Mouse (Mus musculus) neural tube, embryonic 13.5 days (tissue): ENCODE measurements around the gene Slc35f3. TPM values are rescaled to one million over a fixed set of nuclear protein-coding genes. Genes with fewer than 3 reads are reported as not detected.

Experiments
- ATAC-seq: fragments of 200-750 bp; cut with Nextera tagmentation; 2 replicates; pipeline ENCODE4 v1.8.0; 2017; ENCODE audit warnings: low read depth, mild to moderate bottlenecking, moderate TSS enrichment, moderate library complexity
- H3K27ac ChIP-seq: fragments of 300-500 bp; sonication (generic); replicated peaks from 2 replicates; pipeline ENCODE4 v1.5.1; 2015; ENCODE audit warnings: moderate library complexity, mild to moderate bottlenecking, inconsistent platforms
- H3K27me3 ChIP-seq: fragments of 300-500 bp; sonication (generic); 2 replicates; pipeline ENCODE4 v1.6.1; 2015; ENCODE audit warnings: mild to moderate bottlenecking, inconsistent platforms
- H3K36me3 ChIP-seq: fragments of 300-500 bp; sonication (generic); 2 replicates; pipeline ENCODE4 v1.6.1; 2015; ENCODE audit warnings: mild to moderate bottlenecking, inconsistent platforms
- H3K4me1 ChIP-seq: fragments of 300-500 bp; sonication (generic); replicated peaks from 2 replicates; pipeline ENCODE4 v1.6.1; 2015; ENCODE audit warnings: inconsistent platforms
- H3K4me2 ChIP-seq: fragments of 300-500 bp; sonication (generic); 2 replicates; pipeline ENCODE4 v1.6.1; 2015; ENCODE audit warnings: inconsistent platforms, mild to moderate bottlenecking, moderate library complexity
- H3K4me3 ChIP-seq: fragments of 300-500 bp; sonication (generic); 2 replicates; pipeline ENCODE4 v1.5.1; 2015; ENCODE audit warnings: mild to moderate bottlenecking, inconsistent platforms
- H3K9ac ChIP-seq: fragments of 300-500 bp; sonication (generic); 2 replicates; pipeline ENCODE4 v1.6.1; 2015; ENCODE audit warnings: moderate library complexity, mild to moderate bottlenecking, inconsistent platforms
- H3K9me3 ChIP-seq: fragments of 300-500 bp; sonication (generic); 2 replicates; pipeline ENCODE4 v1.6.1; 2016; ENCODE audit warnings: inconsistent platforms
- WGBS: fragments of 180-500 bp; shearing (Covaris S2); methylation state at CpG from one replicate; pipeline ENCODE4 v1.1.7; 2015; 5-methylcytosine and 5-hydroxymethylcytosine counted together
- polyA plus RNA-seq: library from polyadenylated mRNA; unstranded; fragments of >200 nt; fragmentation: Nextera tagmentation; extraction: Ambion mirVana; gene quantifications from 2 replicates; pipeline ENCODE4 v1.2.1, GENCODE M21; 2015

The Slc35f3 gene
- polyA plus RNA-seq, 1 experiment from 2014 or later, result 1.8 TPM

DNA sequence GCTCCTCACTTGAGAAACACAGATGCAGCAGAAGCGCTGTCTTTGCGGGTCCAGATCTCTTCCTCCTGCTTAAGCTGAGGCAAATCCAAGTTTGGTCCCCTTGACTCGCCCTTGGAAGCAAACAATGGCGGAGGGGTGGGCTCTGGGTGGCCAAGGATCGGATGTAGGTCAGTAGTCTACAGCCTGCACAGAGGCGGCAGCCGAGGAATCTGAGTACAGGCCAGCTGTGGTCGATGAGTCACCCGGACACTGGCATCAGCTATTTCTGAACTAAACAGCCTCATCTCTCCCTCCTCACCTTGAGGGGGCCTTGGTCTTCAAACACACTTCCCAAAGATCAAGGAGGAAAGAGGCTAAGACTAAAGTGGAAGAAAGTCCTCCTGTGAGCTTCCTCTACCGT lies 6.4 kb upstream of the Slc35f3 start:
- Histone ChIP-seq H3K27ac (no peak overlapping the region), H3K9ac (no peak overlapping the region), H3K36me3 (no peaks in the 10 kb centered on the region), H3K9me3 (no peaks in the 10 kb centered on the region), H3K4me2 (no peak overlapping the region), H3K4me3 (no peak overlapping the region), H3K27me3 (no peaks in the 10 kb centered on the region), H3K4me1 (no peaks in the 10 kb centered on the region)
- no peak for ATAC-seq
- WGBS, result 89% methylated on average over 10 of the region's 10 CpGs

DNA sequence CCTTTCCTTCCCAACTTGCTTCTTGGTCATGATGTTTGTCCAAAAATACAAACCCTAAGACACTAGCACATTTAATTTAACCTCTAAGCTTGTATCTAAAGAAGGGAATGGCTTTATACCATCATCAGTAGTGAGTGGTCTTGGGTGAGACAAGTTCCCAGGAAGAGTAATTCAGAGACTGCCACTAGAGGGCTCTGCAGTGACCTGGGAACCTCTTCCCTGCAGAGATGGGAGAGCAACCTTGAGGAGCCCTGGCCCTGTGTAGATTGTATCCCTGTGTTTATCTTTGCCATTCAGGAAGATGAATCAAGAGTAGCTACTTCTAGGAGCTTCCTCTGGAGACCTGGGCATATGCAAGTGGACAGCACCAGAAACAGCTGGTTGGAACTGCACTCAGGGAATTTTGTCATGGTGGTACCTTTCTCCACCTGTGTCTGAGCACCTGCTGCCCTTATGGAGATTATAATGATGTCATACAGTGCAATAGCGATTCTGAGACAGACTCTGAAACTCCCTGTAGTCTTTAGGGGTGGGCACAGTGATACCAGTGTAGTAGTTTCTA lies 993 bp upstream of the Slc35f3 start:
- H3K4me2 ChIP-seq, result no peak overlapping the region
- no peak overlapping the region for H3K9ac ChIP-seq
- no peak overlapping the region for H3K27ac ChIP-seq
- ATAC-seq, result peak; percentile 38; the same call in 1 of the 2 replicates
- peaks cover 9% of the 10 kb centered on the region for H3K4me1 ChIP-seq
- H3K27me3 ChIP-seq, result peaks cover 29% of the 10 kb centered on the region
- H3K36me3 ChIP-seq, result no peaks in the 10 kb centered on the region
- H3K4me3 ChIP-seq, result no peak overlapping the region
- WGBS, result 21% methylated on average over 1 of the region's 1 CpGs
- H3K9me3 ChIP-seq, result no peaks in the 10 kb centered on the region

- 32% methylated on average over 7 of the region's 7 CpGs for WGBS
- H3K9me3 ChIP-seq, result no peaks in the 10 kb centered on the region
- peak overlapping the region; percentile 54; the same call in 1 of the 2 replicates for H3K4me3 ChIP-seq
- ATAC-seq, result peak; percentile 45; the same call in 1 of the 2 replicates
- peaks cover 9% of the 10 kb centered on the region for H3K4me1 ChIP-seq
- peaks cover 29% of the 10 kb centered on the region for H3K27me3 ChIP-seq
- no peaks in the 10 kb centered on the region for H3K36me3 ChIP-seq
- peak overlapping the region; percentile 76; the same call in 1 of the 2 replicates for H3K9ac ChIP-seq
- H3K4me2 ChIP-seq, result peak overlapping the region; percentile 92
- H3K27ac ChIP-seq, result no peak overlapping the region
These were observed 975 bp downstream of the Slc35f3 start for GRCm38 (mm10) chr8:126299333-126299732.

- H3K4me1 ChIP-seq, result peaks cover 9% of the 10 kb centered on the region
- no peak overlapping the region for H3K9ac ChIP-seq
- ATAC-seq, result no peak
- peaks cover 29% of the 10 kb centered on the region for H3K27me3 ChIP-seq
- no peak overlapping the region for H3K4me3 ChIP-seq
- H3K27ac ChIP-seq, result no peak overlapping the region
- WGBS, result 84% methylated on average over 5 of the region's 5 CpGs
- no peak overlapping the region for H3K4me2 ChIP-seq
- no peaks in the 10 kb centered on the region for H3K9me3 ChIP-seq
- H3K36me3 ChIP-seq, result no peaks in the 10 kb centered on the region
These were observed 2.0 kb downstream of the Slc35f3 start for GRCm38 (mm10) chr8:126300350-126300749.

DNA sequence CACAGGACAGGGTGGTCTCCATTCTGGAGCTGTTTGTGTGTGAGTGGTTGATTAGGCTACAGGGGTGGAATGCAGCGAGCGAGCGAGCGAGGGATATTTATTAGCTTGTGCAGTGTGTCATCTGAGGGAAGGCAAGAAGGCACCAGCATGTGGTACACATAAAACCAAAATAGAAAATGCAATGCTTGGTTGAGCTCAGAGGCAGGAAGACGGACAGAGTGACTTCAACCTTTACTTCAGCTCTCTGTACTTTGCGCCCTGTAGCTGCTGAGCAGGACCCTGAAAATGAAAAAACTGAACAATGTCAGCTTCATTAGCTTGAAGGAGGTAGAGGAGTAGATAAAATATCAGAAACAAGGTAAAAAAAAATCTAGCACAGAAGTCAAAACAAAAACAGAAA lies 3.2 kb downstream of the Slc35f3 start:
- H3K4me1 ChIP-seq, result peaks cover 9% of the 10 kb centered on the region
- ATAC-seq, result no peak

DNA sequence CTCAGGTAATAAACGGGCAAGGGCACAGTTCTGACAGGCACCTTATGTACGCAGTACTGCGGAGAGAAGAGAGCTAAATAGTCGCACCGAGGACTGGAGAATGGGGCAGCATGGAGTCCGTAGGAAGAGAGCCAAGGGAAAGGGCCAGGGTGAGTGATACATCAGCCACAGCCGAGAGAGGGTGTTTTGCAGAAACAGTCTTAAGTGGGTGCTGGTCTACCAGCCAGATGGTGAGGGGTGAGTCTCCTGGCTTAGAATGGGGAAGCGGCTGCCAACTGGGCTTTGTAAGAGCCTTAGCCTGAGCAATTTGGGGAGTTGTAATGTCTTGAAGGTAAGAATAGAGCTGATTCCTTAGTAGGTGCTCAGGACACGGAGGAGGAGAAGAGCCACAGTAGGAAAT lies 8.8 kb downstream of the Slc35f3 start:
- H3K4me3 ChIP-seq, result no peak overlapping the region
- H3K9ac ChIP-seq, result no peak overlapping the region
- no peak overlapping the region for H3K4me2 ChIP-seq
- ATAC-seq, result no peak
- no peaks in the 10 kb centered on the region for H3K4me1 ChIP-seq
- H3K27ac ChIP-seq, result no peak overlapping the region
- no peaks in the 10 kb centered on the region for H3K36me3 ChIP-seq
- H3K27me3 ChIP-seq, result no peaks in the 10 kb centered on the region
- WGBS, result 88% methylated on average over 9 of the region's 9 CpGs
- H3K9me3 ChIP-seq, result no peaks in the 10 kb centered on the region

More for the DNA sequence above, 3.2 kb downstream of the Slc35f3 start:
- whole genome bisulfite sequencing, result 51% methylated on average over 6 of the region's 6 CpGs
- Histone ChIP-seq H3K4me3 (no peak overlapping the region), H3K36me3 (no peaks in the 10 kb centered on the region), H3K9me3 (no peaks in the 10 kb centered on the region), H3K9ac (no peak overlapping the region), H3K27ac (no peak overlapping the region), H3K27me3 (peaks cover 29% of the 10 kb centered on the region), H3K4me2 (no peak overlapping the region)

GRCm38 (mm10) chr8:126309015-126309414 lies 10.7 kb downstream of the Slc35f3 start:
- Histone ChIP-seq H3K27me3 (no peaks in the 10 kb centered on the region), H3K9ac (no peak overlapping the region), H3K36me3 (no peaks in the 10 kb centered on the region), H3K9me3 (no peaks in the 10 kb centered on the region), H3K27ac (peak overlapping the region; percentile 50; the same call in 1 of the 2 replicates), H3K4me2 (no peak overlapping the region), H3K4me1 (no peaks in the 10 kb centered on the region), H3K4me3 (no peak overlapping the region)
- ATAC-seq, result peak; percentile 23; the same call in 1 of the 2 replicates
- WGBS, result 58% methylated on average over 1 of the region's 1 CpGs

DNA sequence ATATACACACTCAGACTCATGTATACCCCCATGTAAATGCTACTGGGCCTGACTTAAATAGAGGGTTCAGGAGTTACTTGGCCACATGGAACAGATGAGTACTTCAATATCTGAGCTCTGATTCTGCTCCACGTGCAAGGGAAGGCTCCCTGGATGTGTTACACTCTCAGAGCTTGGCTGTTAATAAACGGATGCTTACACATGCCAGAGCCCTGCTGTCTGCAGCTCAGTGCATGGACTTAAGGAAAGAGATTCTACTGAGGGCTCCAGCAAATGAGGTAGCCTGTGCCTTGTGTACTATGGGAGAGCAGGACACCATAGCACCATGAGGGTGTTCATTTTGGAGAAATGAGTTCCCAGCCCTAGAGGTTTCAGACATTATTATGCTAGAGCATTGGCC lies 26.6 kb downstream of the Slc35f3 start:
- Histone ChIP-seq H3K4me3 (no peak overlapping the region), H3K36me3 (no peaks in the 10 kb centered on the region), H3K27ac (no peak overlapping the region), H3K4me2 (no peak overlapping the region), H3K9me3 (peaks cover 7% of the 10 kb centered on the region; the same call in 1 of the 2 replicates), H3K27me3 (no peaks in the 10 kb centered on the region), H3K4me1 (no peaks in the 10 kb centered on the region), H3K9ac (no peak overlapping the region)
- 77% methylated on average over 2 of the region's 2 CpGs for WGBS
- ATAC-seq, result no peak

DNA sequence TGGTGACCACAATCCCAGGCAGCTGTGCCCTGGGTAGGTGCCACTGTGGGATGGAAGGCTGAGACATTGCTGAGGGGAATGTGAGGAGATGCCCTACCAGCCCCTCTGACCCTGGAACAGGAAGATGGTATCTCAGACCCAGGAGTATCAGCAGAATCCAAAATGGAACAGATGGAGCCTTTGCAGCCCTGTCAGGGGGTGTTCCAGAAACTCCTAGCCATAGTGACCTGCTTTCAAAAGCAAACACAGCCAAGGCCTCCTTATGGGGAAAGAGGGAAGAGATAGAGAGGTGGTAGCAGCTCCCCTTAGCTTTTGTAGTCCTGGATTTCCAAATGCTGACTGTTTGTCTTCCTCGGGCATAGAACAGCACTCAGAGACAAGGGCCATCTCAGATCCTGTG lies 27.8 kb downstream of the Slc35f3 start:
- H3K9ac ChIP-seq, result no peak overlapping the region
- no peak overlapping the region for H3K27ac ChIP-seq
- WGBS, result 77% methylated on average over 1 of the region's 1 CpGs
- ATAC-seq, result no peak
- no peak overlapping the region for H3K4me3 ChIP-seq
- H3K4me2 ChIP-seq, result no peak overlapping the region
- H3K27me3 ChIP-seq, result no peaks in the 10 kb centered on the region
- H3K36me3 ChIP-seq, result no peaks in the 10 kb centered on the region
- H3K9me3 ChIP-seq, result peaks cover 9% of the 10 kb centered on the region; the same call in 1 of the 2 replicates
- no peaks in the 10 kb centered on the region for H3K4me1 ChIP-seq

- ATAC-seq, result no peak
- H3K9me3 ChIP-seq, result peaks cover 9% of the 10 kb centered on the region; the same call in 1 of the 2 replicates
- no peak overlapping the region for H3K27ac ChIP-seq
- H3K9ac ChIP-seq, result no peak overlapping the region
- WGBS, result 71% methylated on average over 8 of the region's 8 CpGs
- no peaks in the 10 kb centered on the region for H3K36me3 ChIP-seq
- no peaks in the 10 kb centered on the region for H3K27me3 ChIP-seq
- H3K4me2 ChIP-seq, result no peak overlapping the region
- no peaks in the 10 kb centered on the region for H3K4me1 ChIP-seq
- no peak overlapping the region for H3K4me3 ChIP-seq
These were observed 28.4 kb downstream of the Slc35f3 start for GRCm38 (mm10) chr8:126326731-126327130.

- Histone ChIP-seq H3K27ac (no peak overlapping the region), H3K36me3 (no peaks in the 10 kb centered on the region), H3K27me3 (no peaks in the 10 kb centered on the region), H3K9ac (no peak overlapping the region), H3K9me3 (peaks cover 9% of the 10 kb centered on the region; the same call in 1 of the 2 replicates), H3K4me1 (no peaks in the 10 kb centered on the region), H3K4me2 (no peak overlapping the region), H3K4me3 (no peak overlapping the region)
- ATAC-seq, result no peak
- WGBS, result 76% methylated on average over 5 of the region's 5 CpGs
These were observed 29.4 kb downstream of the Slc35f3 start for GRCm38 (mm10) chr8:126327786-126328185.

- Histone ChIP-seq H3K36me3 (no peaks in the 10 kb centered on the region), H3K27me3 (no peaks in the 10 kb centered on the region), H3K4me1 (peaks cover 4% of the 10 kb centered on the region; the same call in 1 of the 2 replicates), H3K9ac (no peak overlapping the region), H3K4me2 (no peak overlapping the region), H3K4me3 (no peak overlapping the region), H3K27ac (no peak overlapping the region), H3K9me3 (no peaks in the 10 kb centered on the region)
- WGBS, result 80% methylated on average over 3 of the region's 3 CpGs
- ATAC-seq, result no peak
These were observed 40.5 kb downstream of the Slc35f3 start for GRCm38 (mm10) chr8:126338864-126339263.

GRCm38 (mm10) chr8:126339357-126339756 lies 41.0 kb downstream of the Slc35f3 start:
- Histone ChIP-seq H3K4me3 (no peak overlapping the region), H3K4me1 (peaks cover 4% of the 10 kb centered on the region; the same call in 1 of the 2 replicates), H3K27me3 (no peaks in the 10 kb centered on the region), H3K9ac (no peak overlapping the region), H3K4me2 (no peak overlapping the region), H3K9me3 (no peaks in the 10 kb centered on the region), H3K27ac (no peak overlapping the region), H3K36me3 (no peaks in the 10 kb centered on the region)
- no peak for ATAC-seq
- 80% methylated on average over 3 of the region's 3 CpGs for WGBS
